Mouse (Mus musculus): ENCODE results near the gene Flt4. TPM values are rescaled to one million over a fixed set of nuclear protein-coding genes. Genes with fewer than 3 reads are reported as not detected.

Gene Flt4
- total and polyA plus RNA-seq, 2 experiments from 2014 or later, result 1.1 to 2.9 TPM

DNA sequence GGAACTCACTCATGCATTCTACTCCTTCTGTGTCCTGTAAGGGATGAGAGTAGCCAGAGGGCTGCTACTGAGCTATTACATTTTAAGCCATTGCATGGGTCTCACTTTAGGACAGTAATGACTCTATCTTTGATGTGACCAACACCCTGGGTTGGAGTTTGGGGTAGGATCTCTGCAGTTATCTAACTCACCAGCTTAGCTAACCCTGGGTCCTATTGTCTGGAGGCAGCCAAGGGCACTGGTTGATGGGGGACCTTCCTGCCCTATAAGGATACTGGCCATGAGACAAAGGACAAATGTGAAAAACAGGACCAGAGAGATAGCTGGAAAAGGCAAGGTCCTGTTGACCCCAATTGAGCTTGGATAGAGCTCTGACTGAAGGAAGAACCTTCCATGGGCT lies 46.4 kb downstream of the Flt4 start:
- Histone ChIP-seq H3K36me3 (ENCODE audit: insufficient read depth) (no peaks in the 10 kb centered on the region), H3K27me3 (ENCODE audit: insufficient read depth, low read length) (no peaks in the 10 kb centered on the region), H3K9me3 (ENCODE audit: low read length) (no peaks in the 10 kb centered on the region), H3K4me2 (ENCODE audit: low read depth) (no peak overlapping the region), H3K4me1 (ENCODE audit: insufficient read depth) (peaks cover 3% of the 10 kb centered on the region; the same call in 1 of the 2 replicates), H3K9ac (no peak overlapping the region), H3K4me3 (ENCODE audit: low read depth, low read length) (no peak overlapping the region), H3K27ac (ENCODE audit: low read depth, low read length) (no peak overlapping the region)
- no peak for TF ChIP-seq CTCF (IDR thresholded peaks at IDR 0.05; ENCODE audit: low read depth)
- DNase-seq (no peak), ATAC-seq (no peak)

GRCm38 (mm10) chr11:49658065-49658464 lies 49.0 kb downstream of the Flt4 start:
- H3K4me2 ChIP-seq (ENCODE audit: low read depth), result no peak overlapping the region
- no peak for TF ChIP-seq CTCF (IDR thresholded peaks at IDR 0.05; ENCODE audit: low read depth)
- H3K27ac ChIP-seq (ENCODE audit: low read depth, low read length), result no peak overlapping the region
- no peaks in the 10 kb centered on the region for H3K27me3 ChIP-seq (ENCODE audit: insufficient read depth, low read length)
- no peak for DNase-seq
- H3K4me3 ChIP-seq (ENCODE audit: low read depth, low read length), result no peak overlapping the region
- H3K9ac ChIP-seq, result no peak overlapping the region
- 89% methylated on average over 4 of the region's 4 CpGs for WGBS
- H3K9me3 ChIP-seq (ENCODE audit: low read length), result no peaks in the 10 kb centered on the region
- H3K4me1 ChIP-seq (ENCODE audit: insufficient read depth), result peaks cover under 1% of the 10 kb centered on the region; the same call in 1 of the 2 replicates
- ATAC-seq, result no peak
- no peaks in the 10 kb centered on the region for H3K36me3 ChIP-seq (ENCODE audit: insufficient read depth)

DNA sequence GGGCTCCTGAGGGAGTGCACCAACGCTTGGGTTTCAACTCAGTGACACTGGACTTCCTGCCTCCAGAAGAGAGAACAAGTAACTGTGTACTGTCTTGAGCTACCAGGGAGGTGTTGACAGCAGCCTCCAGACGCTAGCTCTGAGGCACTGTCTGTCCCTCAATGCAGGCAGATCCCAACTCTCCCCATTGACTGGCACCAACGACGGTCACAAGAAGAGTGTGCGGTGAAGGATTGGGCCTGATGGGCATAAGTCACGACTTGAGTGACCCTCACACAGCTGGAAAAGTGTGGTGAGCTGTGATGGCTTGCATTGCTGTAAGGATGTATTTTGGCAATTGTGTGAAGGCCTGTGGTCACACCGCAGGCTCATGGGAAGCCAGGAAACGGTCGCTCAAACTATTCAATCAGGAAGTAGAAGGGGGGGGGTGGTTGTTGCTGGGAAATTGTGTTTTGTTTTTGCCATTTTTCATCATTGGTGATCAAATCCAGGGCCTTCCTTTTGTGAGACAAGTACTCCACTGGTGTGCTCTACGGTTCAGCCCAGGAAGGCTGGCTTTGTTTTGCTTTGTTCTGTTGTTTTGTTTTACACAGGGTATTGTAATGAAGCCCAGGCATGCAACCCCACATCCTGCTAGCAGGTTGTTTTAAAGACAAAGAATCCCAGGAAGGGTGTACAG lies 49.9 kb downstream of the Flt4 start:
- no peaks in the 10 kb centered on the region for H3K36me3 ChIP-seq (ENCODE audit: insufficient read depth)
- DNase-seq (no peak), ATAC-seq (no peak)
- H3K4me2 ChIP-seq (ENCODE audit: low read depth), result no peak overlapping the region
- H3K9ac ChIP-seq, result no peak overlapping the region
- H3K9me3 ChIP-seq (ENCODE audit: low read length), result no peaks in the 10 kb centered on the region
- H3K27me3 ChIP-seq (ENCODE audit: insufficient read depth, low read length), result no peaks in the 10 kb centered on the region
- no peaks in the 10 kb centered on the region for H3K4me1 ChIP-seq (ENCODE audit: insufficient read depth)
- H3K27ac ChIP-seq (ENCODE audit: low read depth, low read length), result no peak overlapping the region
- 73% methylated on average over 10 of the region's 10 CpGs for WGBS
- no peak for TF ChIP-seq CTCF (IDR thresholded peaks at IDR 0.05; ENCODE audit: low read depth)
- no peak overlapping the region for H3K4me3 ChIP-seq (ENCODE audit: low read depth, low read length)

- no peak for TF ChIP-seq CTCF (IDR thresholded peaks at IDR 0.05; ENCODE audit: low read depth)
- no peak for ATAC-seq
These were observed 50.4 kb downstream of the Flt4 start for GRCm38 (mm10) chr11:49659470-49659799.

DNA sequence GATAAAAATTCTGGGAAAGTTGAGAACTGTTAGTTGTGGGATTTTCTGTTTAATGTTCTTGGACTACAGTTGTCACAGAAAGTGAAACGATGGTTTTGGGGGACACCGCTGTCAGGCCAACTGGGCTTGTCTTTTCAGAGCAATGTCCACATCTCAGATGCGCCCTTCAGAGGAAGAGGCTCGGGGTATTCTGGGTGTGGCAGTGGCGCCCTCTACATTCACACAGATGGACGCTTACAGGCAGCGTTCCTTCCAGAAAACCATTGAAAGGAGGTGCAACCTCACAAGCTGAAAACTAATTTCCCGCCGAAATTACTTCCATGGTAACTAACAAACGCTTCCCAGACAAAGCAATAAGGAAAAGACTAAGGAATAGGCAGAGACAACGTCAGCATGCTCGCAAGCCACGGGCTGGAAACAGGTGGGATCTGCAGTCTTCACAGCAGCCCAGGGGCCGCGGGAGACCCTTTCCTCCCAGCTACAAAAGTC lies 53.3 kb downstream of the Flt4 start:
- no peak for TF ChIP-seq CTCF (IDR thresholded peaks at IDR 0.05; ENCODE audit: low read depth)
- Histone ChIP-seq H3K4me2 (ENCODE audit: low read depth) (no peak overlapping the region), H3K27me3 (ENCODE audit: insufficient read depth, low read length) (no peaks in the 10 kb centered on the region), H3K9me3 (ENCODE audit: low read length) (no peaks in the 10 kb centered on the region), H3K4me3 (ENCODE audit: low read depth, low read length) (no peak overlapping the region), H3K9ac (no peak overlapping the region), H3K4me1 (ENCODE audit: insufficient read depth) (no peaks in the 10 kb centered on the region), H3K36me3 (ENCODE audit: insufficient read depth) (no peaks in the 10 kb centered on the region), H3K27ac (ENCODE audit: low read depth, low read length) (no peak overlapping the region)
- DNase-seq, result no peak
- no peak for ATAC-seq
- WGBS, result 61% methylated on average over 15 of the region's 15 CpGs

More at GRCm38 (mm10) chr11:49659470-49659799, 50.4 kb downstream of the Flt4 start:
- DNase-seq, result no peak
- no peaks in the 10 kb centered on the region for H3K9me3 ChIP-seq (ENCODE audit: low read length)
- no peak overlapping the region for H3K4me2 ChIP-seq (ENCODE audit: low read depth)
- no peaks in the 10 kb centered on the region for H3K4me1 ChIP-seq (ENCODE audit: insufficient read depth)
- no peak overlapping the region for H3K9ac ChIP-seq
- WGBS, result 66% methylated on average over 7 of the region's 7 CpGs
- H3K4me3 ChIP-seq (ENCODE audit: low read depth, low read length), result no peak overlapping the region
- no peaks in the 10 kb centered on the region for H3K27me3 ChIP-seq (ENCODE audit: insufficient read depth, low read length)
- no peaks in the 10 kb centered on the region for H3K36me3 ChIP-seq (ENCODE audit: insufficient read depth)
- H3K27ac ChIP-seq (ENCODE audit: low read depth, low read length), result no peak overlapping the region

GRCm38 (mm10) chr11:49663310-49663709 lies 54.2 kb downstream of the Flt4 start, which contains the start of gene Scgb3a1:
Scgb3a1 (plus strand) TSS chr11:49663610.
- no peak for TF ChIP-seq CTCF (IDR thresholded peaks at IDR 0.05; ENCODE audit: low read depth)
- peaks cover under 1% of the 10 kb centered on the region; the same call in 1 of the 2 replicates for H3K36me3 ChIP-seq (ENCODE audit: insufficient read depth)
- H3K9me3 ChIP-seq (ENCODE audit: low read length), result no peaks in the 10 kb centered on the region
- no peak within 1 kb of the TSS for H3K9ac ChIP-seq
- no peak within 1 kb of the TSS for H3K4me2 ChIP-seq (ENCODE audit: low read depth)
- no peaks in the 10 kb centered on the region for H3K27me3 ChIP-seq (ENCODE audit: insufficient read depth, low read length)
- ATAC-seq (no peak), DNase-seq (no peak)
- no peaks in the 10 kb centered on the region for H3K4me1 ChIP-seq (ENCODE audit: insufficient read depth)
- 89% methylated on average over 5 of the region's 5 CpGs for WGBS
- no peak within 1 kb of the TSS for H3K4me3 ChIP-seq (ENCODE audit: low read depth, low read length)
- H3K27ac ChIP-seq (ENCODE audit: low read depth, low read length), result no peak within 1 kb of the TSS

GRCm38 (mm10) chr11:49664262-49665140 lies 55.4 kb downstream of the Flt4 start:
- Histone ChIP-seq H3K27ac (ENCODE audit: low read depth, low read length) (no peak overlapping the region), H3K9me3 (ENCODE audit: low read length) (no peaks in the 10 kb centered on the region)
- ATAC-seq, result no peak

More at GRCm38 (mm10) chr11:49664262-49665140, 55.4 kb downstream of the Flt4 start:
- Histone ChIP-seq H3K36me3 (ENCODE audit: insufficient read depth) (peaks cover 4% of the 10 kb centered on the region; the same call in 1 of the 2 replicates), H3K27me3 (ENCODE audit: insufficient read depth, low read length) (no peaks in the 10 kb centered on the region), H3K4me3 (ENCODE audit: low read depth, low read length) (no peak overlapping the region), H3K4me2 (ENCODE audit: low read depth) (no peak overlapping the region), H3K4me1 (ENCODE audit: insufficient read depth) (no peaks in the 10 kb centered on the region), H3K9ac (no peak overlapping the region)
- DNase-seq, result no peak
- 78% methylated on average over 12 of the region's 12 CpGs for WGBS
- no peak for TF ChIP-seq CTCF (IDR thresholded peaks at IDR 0.05; ENCODE audit: low read depth)
